Mouse (Mus musculus) heart, adult 2 months (tissue): ENCODE data around the gene Phlpp1. TPM values are rescaled to one million over a fixed set of nuclear protein-coding genes. Genes with fewer than 3 reads are reported as not detected.

Source experiments
- DNase-seq, 2 experiments: peaks; one replicate each; pipeline ENCODE4 v3.0.0; 2021
- H3K27ac ChIP-seq: fragments of 200-600 bp; 2 replicates; pipeline ENCODE4 v1.8.1; 2022
- H3K27me3 ChIP-seq: fragments of 200-500 bp; 2 replicates; pipeline ENCODE4 v1.6.1; 2012; ENCODE audit warnings: mild to moderate bottlenecking, low read length, inconsistent platforms, mixed read lengths; ENCODE audit not compliant: control insufficient read depth, insufficient read depth
- H3K36me3 ChIP-seq: fragments of 200-500 bp; 2 replicates; pipeline ENCODE4 v1.6.1; 2012; ENCODE audit warnings: low read length, inconsistent platforms; ENCODE audit not compliant: control insufficient read depth, insufficient read depth
- H3K4me1 ChIP-seq: fragments of 200-500 bp; 2 replicates; pipeline ENCODE4 v1.6.1; 2011; ENCODE audit warnings: low read length; ENCODE audit not compliant: control insufficient read depth, insufficient read depth
- H3K4me3 ChIP-seq: fragments of 200-600 bp; 2 replicates; pipeline ENCODE4 v1.8.1; 2022
- H3K79me2 ChIP-seq: fragments of 200-500 bp; replicated peaks from 2 replicates; pipeline ENCODE4 v1.6.1; 2012; ENCODE audit warnings: mild to moderate bottlenecking, inconsistent platforms, low read length, moderate library complexity, mixed read lengths; ENCODE audit not compliant: control insufficient read depth, insufficient read depth
- H3K9ac ChIP-seq: fragments of 200-500 bp; 2 replicates; pipeline ENCODE4 v1.6.1; 2012; ENCODE audit warnings: low read depth, mild to moderate bottlenecking, control low read depth, inconsistent platforms, low read length, mixed read lengths
- CTCF ChIP-seq: fragments of 200-600 bp; IDR thresholded peaks from 2 replicates; pipeline ENCODE4 v1.8.1; 2022; ENCODE audit warnings: antibody characterized with exemption, mild to moderate bottlenecking, moderate library complexity
- EP300 ChIP-seq: fragments of 200-500 bp; IDR thresholded peaks from 2 replicates; pipeline ENCODE4 v1.6.1; 2011; ENCODE audit warnings: low read depth, low read length, control low read depth; ENCODE audit not compliant: insufficient read depth
- POLR2A ChIP-seq: fragments of 200-500 bp; IDR thresholded peaks from 2 replicates; pipeline ENCODE4 v1.6.1; 2011; ENCODE audit warnings: mild to moderate bottlenecking, low read depth, low read length, control low read depth; ENCODE audit not compliant: insufficient read depth
- WGBS: fragments of 180-500 bp; shearing (Covaris S2); methylation state at CpG from one replicate; pipeline ENCODE4 v1.1.7; 2018; 5-methylcytosine and 5-hydroxymethylcytosine counted together
- intact Hi-C: fragments of 180-260 bp; cut with DNase I; formaldehyde crosslinking; loops from one replicate; pipeline ENCODE4 v1.15.1; 2025
- polyA plus RNA-seq: library from polyadenylated mRNA; depleted of rRNA; stranded (reverse); fragments of >200 nt; gene quantifications from 2 replicates; pipeline ENCODE4 v1.2.3, GENCODE M21; 2012; rRNA removed
- total RNA-seq, 2 experiments: library from RNA; stranded (reverse); gene quantifications; 2 replicates each; pipeline ENCODE4 v1.2.3; 2021

Gene Phlpp1
- total and polyA plus RNA-seq, 3 experiments: 9.6 to 17.2 (median 16.3) TPM

DNA sequence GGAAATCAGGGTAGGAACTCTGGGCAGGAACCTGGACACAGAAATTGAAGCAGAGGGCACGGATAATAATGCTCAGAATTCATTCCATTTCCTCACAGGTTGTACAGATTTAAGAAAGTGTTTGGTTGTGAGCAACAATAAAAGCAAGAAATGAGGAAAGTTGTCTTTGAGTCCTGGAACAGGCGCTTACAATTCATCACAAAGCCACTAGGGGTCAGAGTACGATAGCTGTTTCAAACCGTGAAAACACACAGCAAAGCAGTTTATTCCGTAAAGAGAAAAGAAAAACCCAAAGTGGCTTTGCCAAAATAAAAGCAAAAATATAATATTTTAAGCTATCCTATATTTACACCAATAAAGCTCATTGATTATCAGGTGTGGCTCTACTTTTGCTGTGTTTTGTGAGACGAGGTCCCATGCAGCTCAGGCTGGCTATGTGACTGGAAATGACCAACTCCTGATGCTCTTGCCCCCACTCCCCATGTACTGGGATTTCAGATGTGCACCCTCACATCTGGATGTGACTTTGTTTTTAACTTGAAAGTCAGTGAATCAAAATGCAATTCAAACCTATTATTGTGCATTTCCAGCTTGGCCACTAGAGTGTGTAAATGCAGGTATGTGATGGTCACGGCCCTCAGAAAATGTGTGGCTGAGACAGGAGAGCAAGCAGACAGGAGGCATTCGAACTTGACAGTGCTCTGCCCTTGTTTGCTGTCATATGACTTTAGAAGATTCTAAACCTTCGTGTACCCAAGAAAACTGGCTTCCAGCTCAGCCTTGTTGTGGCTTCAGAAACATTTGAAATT lies 253.8 kb downstream of the Phlpp1 start:
- Histone ChIP-seq H3K9ac (no peak overlapping the region), H3K4me3 (no peak overlapping the region), H3K27me3 (no peaks in the 10 kb centered on the region; the same call in 1 of the 2 replicates), H3K79me2 (no peaks in the 10 kb centered on the region), H3K4me1 (no peaks in the 10 kb centered on the region), H3K27ac (no peak overlapping the region), H3K36me3 (no peaks in the 10 kb centered on the region)
- no peak for TF ChIP-seq EP300
- TF ChIP-seq CTCF: peak; percentile 82
- no peak for TF ChIP-seq POLR2A
- intact Hi-C loops: loop anchor here (1.0 to 5.0 kb wide), 3 partner anchors 292 to 392 kb away; no protein-coding TSS in a partner anchor
- WGBS: 30% methylated on average over 9 of the region's 9 CpGs
- DNase-seq: no peak

DNA sequence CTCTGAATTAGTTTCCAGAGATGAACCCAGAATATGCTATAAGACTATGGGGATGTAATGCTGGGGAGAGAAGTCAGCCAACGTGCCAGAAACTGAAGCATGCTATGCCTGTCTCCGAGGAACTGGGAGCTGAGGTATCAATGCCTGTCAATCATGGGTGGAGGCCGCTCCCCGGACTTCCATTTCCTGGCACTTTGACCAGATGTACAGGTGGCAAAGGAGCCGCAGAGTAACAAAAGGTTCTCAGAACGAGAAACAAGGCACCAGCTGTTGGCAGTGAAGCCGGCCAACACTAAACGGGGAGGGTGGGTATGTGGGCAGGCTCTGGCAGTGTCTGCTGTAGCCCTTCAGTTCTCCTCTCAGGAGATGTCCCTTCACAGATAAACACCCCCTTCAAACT lies 256.6 kb downstream of the Phlpp1 start:
- Histone ChIP-seq H3K27ac (no peak overlapping the region), H3K27me3 (no peaks in the 10 kb centered on the region; the same call in 1 of the 2 replicates), H3K4me3 (no peak overlapping the region), H3K36me3 (no peaks in the 10 kb centered on the region), H3K9ac (no peak overlapping the region), H3K79me2 (no peaks in the 10 kb centered on the region), H3K4me1 (no peaks in the 10 kb centered on the region)
- intact Hi-C loops: loop anchor here (5.0 kb wide), 1 partner anchor 309 kb away; no protein-coding TSS in a partner anchor
- no peak for DNase-seq
- TF ChIP-seq POLR2A: no peak
- WGBS: 27% methylated on average over 8 of the region's 8 CpGs

DNA sequence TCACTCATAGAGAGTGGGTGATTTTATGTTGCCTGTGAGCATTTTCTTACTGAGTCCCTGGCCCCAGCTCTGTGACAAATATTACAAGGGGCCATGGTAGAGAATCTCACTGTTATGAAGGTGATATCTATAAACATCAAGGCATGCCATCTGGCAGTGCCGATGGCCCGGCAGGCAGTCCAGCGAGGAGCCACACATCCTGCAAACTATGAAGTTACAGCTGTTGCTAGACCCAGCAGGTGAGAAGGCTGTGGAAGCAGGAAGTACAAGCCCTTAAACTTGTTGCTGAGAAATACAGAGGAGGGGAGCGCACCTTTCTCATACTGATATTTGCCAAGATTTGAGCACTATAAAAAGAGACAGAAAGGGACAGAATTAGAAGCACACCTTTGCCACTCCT lies 257.0 kb downstream of the Phlpp1 start:
- no peak overlapping the region for H3K27ac ChIP-seq
- H3K27me3 ChIP-seq: no peaks in the 10 kb centered on the region; the same call in 1 of the 2 replicates
- no peaks in the 10 kb centered on the region for H3K79me2 ChIP-seq
- H3K4me3 ChIP-seq: no peak overlapping the region
- no peaks in the 10 kb centered on the region for H3K4me1 ChIP-seq
- no peak overlapping the region for H3K9ac ChIP-seq
- WGBS: 66% methylated on average over 4 of the region's 4 CpGs
- TF ChIP-seq POLR2A: no peak
- no peak for TF ChIP-seq CTCF
- no peak for TF ChIP-seq EP300
- no peak for DNase-seq
- intact Hi-C loops: loop anchor here (5.0 kb wide), 1 partner anchor 309 kb away; no protein-coding TSS in a partner anchor
- no peaks in the 10 kb centered on the region for H3K36me3 ChIP-seq

DNA sequence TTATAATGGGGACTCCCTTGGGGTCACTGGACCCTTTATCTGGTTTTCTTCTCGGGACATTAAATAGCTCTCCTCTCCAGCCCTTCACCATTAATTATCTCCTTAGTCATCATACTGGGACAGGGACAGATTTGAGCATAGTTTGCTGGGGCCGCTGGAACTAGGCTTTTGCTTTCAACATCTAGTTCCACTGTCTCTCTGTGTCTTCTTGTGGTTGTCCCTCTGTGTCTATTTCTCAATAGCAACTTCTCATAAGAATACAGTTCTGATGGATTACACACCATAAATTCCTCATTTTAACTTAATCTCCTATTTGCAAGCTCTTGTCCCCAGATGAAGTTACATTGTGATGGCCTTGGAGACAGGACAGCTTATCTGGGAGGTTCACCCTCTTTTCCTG lies 262.0 kb downstream of the Phlpp1 start:
- TF ChIP-seq EP300 (no peak), CTCF (no peak), POLR2A (no peak)
- Histone ChIP-seq H3K27ac (no peak overlapping the region), H3K27me3 (no peaks in the 10 kb centered on the region), H3K4me3 (no peak overlapping the region), H3K9ac (no peak overlapping the region), H3K36me3 (no peaks in the 10 kb centered on the region), H3K4me1 (no peaks in the 10 kb centered on the region), H3K79me2 (no peaks in the 10 kb centered on the region)
- 61% methylated on average over 2 of the region's 2 CpGs for WGBS
- DNase-seq: no peak
- intact Hi-C loops: no loop called here

Other genes starting within 250 kb of the Phlpp1 start
- 1 to 10 TPM; 6.6 to 9.8 TPM for gene Zcchc2, start 181.3 kb upstream of the Phlpp1 start, total RNA-seq
- gene Zcchc2, start 181.3 kb upstream of the Phlpp1 start, polyA plus RNA-seq: 8.3 and 10.6 TPM in 2 replicates